Mouse (Mus musculus): ENCODE data around the gene Lrrc75a. TPM values are rescaled to one million over a fixed set of nuclear protein-coding genes. Genes with fewer than 3 reads are reported as not detected.
"Not testable (repeated sequence)": the region's sequence is repeated elsewhere in the genome, so short reads cannot be mapped to it uniquely, and the experiment has no call there.

Lrrc75a gene
- total RNA-seq (2022) = 1 to 10 TPM; 7.5 to 9.3 (median 9.0) TPM

DNA sequence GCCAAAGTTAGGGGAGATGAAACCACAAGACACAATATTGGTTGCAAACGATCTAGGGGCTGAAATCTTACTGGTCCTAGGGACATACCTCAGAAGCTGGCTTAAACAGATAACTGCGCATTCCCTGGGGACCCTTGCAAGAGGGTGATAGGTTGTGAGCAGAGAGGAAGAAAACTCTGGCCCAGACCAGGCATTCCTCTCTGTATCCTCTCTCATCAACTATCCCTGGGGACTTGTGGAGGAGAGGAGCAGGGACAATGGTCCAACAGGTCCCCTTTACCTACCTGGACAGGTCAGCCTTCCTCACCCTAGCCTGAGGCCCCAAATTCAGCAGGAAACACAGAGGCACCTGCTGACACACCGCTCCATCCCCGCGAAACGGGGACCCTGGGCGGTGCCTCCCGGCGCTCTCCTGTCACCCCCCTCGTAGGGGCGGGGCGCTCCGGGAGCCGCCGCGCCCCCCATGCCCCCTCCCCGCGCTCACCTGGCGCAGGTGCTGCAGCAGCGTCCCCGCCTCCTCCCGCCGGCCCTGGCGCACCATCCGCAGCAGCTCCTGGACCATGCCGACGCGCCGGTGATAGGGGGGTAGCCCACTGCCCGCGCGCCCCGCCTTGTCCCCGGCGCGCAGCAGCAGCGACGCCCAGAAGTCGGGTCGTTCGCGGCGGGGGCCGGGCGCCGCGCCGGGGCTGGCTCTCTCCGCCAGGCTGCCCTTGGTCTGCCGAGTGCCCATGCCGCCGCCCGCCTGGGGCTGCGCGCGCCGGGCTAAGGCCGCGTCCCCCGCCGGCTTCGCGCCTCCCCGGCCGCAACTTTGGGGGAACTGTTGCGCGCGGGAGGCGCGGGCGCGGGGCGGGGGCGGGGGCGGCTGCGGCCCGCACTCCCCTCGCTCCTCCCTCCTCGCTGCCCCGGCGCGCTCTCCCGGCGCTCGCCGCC is at the start of gene Lrrc75a:
Lrrc75a (minus strand) TSS at position 863 of the 930 bp plus-strand sequence.
- DNase-seq (ENCODE audit: low spot score in 2 of 2) = no peak

DNA sequence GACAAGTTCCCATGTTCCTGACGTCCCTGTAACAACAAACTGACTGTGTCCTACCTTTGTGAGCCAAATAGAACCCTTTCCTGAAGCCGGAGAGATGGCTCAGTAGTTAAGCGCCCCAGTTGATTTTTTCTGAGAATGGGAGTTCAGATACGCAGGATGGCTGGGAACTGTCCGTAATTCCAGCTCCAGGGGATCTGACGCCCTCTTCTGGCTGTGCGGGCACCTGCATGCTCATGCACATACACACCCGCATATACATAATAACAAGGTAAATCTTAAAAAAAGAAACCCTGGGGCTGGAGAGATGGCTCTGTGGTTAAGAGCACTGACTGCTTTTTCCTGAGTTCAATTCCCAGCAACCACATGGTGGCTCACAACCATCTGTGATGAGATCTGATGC is 46.8 kb upstream of the Lrrc75a start:
- DNase-seq (ENCODE audit: low spot score in 2 of 2) = no peak

DNA sequence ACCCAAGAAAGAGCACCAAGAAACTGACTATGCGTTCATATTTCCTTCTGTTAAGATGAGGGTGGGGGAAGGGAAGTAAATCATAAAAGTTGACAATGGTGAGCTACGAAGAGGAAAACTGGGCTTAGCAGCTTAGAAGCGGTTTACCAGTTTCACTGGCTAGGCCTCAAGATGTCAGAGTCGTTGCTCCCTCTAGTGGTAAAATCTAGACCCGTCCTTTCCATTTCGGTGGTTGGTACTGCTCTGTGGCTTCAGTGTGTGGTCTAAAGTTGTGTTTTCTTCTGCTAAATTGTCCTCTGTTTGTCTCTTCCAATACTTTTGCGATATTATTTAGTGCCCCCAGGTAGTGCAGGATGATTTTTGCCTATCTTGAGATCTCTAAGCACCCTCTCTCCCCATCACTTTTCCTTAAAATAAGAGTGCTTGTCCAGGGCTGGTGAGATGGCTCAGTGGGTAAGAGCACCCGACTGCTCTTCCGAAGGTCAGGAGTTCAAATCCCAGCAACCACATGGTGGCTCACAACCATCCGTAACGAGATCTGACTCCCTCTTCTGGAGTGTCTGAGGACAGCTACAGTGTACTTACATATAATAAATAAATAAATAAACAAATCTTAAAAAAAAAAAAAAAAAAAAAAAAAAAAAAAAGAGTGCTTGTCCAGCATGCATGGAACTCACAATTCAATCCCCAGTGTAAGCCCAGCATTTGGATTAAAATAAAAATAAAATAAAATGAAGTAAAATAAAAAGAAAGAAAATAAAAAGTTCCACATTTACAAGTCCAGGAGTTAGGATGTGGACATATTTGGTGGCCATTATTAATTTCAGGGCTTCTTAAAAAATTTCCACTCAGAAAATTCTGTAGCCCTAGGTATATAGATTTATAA is 45.2 kb upstream of the Lrrc75a start:
- peak in 1 of 2 experiments; percentile 15 for DNase-seq (ENCODE audit: low spot score in 2 of 2)

- DNase-seq (ENCODE audit: low spot score in 2 of 2) = no peak
Observed at GRCm38 (mm10) chr11:62691592-62691991, 43.3 kb upstream of the Lrrc75a start.

- no peak for DNase-seq (ENCODE audit: low spot score in 2 of 2)
Observed at GRCm38 (mm10) chr11:62679954-62680353, 31.6 kb upstream of the Lrrc75a start.

- DNase-seq (ENCODE audit: low spot score in 2 of 2) = no peak
Observed at GRCm38 (mm10) chr11:62678778-62679354, 30.5 kb upstream of the Lrrc75a start.

DNA sequence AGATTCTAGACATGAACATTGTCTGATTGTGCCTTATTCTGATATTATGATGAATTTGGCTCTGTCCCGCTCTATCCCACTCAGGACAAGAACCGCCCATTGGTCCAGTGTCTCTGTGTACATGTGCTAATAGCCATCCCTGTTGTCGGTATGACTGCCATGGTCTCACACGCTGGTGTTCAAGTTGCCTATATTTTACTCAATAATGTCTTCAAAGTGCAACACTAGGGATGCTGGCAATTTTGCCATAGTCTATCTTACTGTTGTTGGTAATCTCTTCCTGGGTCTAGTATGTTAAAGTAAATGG is 27.9 kb upstream of the Lrrc75a start:
- DNase-seq (ENCODE audit: low spot score in 2 of 2) = no peak

DNA sequence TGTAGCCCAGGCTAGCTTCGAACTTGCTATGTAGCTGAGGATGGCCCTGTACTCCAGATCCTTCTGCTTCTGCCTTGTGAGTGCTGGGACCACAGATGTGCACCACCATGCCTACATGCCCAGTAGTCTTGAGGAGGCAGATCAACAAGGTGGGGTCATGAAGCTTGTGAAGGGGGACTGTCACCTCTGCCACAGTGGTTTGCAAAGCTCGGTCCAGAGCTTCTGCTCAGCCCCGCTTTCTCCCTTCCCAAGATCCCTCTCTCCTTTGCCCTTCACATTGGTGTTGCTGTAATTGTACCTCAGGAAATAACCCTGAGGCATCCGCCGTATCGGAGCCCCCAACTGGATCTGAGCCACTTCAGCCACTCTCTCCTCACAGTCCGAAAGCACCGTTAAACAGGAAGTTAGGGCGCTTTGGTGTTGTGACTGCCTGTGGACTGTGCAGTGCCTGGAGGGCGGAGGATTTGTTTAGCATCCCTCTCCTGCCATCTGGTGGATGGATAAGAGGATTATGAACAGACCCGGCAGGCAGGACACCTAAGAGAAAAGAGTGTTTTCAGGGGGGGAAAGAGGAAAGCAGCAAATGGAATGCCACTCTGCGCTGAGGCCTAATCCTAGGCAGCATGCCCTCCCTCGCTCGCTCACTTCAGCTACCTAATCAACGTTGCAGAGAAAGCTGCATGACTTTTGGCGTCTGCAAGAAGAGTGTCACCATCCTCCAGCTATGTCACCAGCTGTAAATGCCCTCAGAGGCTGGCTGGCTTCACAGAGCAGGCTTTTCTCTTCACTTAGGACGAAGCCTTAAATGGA is 27.4 kb upstream of the Lrrc75a start:
- peak; percentile 59 to 72 for DNase-seq (ENCODE audit: low spot score in 2 of 2)

GRCm38 (mm10) chr11:62670006-62670405 is 21.7 kb upstream of the Lrrc75a start:
- no peak for DNase-seq (ENCODE audit: low spot score in 2 of 2)

GRCm38 (mm10) chr11:62669471-62669870 is 21.1 kb upstream of the Lrrc75a start:
- DNase-seq (ENCODE audit: low spot score in 2 of 2) = peak; percentile 38 to 54

- no peak for DNase-seq (ENCODE audit: low spot score in 2 of 2)
Observed at GRCm38 (mm10) chr11:62668986-62669385, 20.7 kb upstream of the Lrrc75a start.

DNA sequence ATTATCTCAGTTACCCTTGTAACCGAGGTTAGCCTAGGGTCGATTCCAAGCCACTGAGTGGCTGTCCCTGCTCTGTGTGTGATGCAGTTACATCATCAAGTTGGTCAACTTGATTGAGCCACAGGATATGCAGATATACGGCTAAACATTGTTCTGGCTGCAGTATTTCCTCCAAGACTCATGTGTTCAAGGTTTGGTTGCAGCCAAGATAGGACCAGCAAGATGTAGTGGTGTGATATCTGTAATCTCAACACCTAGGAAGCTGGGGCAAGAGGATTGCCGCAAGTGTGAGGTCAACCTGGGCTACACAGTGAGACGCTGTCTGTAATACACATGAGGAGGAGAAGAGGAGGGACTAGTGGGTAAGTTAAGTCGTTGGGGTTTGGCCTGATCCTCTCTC is 15.9 kb upstream of the Lrrc75a start:
- no peak for DNase-seq (ENCODE audit: low spot score in 2 of 2)

DNA sequence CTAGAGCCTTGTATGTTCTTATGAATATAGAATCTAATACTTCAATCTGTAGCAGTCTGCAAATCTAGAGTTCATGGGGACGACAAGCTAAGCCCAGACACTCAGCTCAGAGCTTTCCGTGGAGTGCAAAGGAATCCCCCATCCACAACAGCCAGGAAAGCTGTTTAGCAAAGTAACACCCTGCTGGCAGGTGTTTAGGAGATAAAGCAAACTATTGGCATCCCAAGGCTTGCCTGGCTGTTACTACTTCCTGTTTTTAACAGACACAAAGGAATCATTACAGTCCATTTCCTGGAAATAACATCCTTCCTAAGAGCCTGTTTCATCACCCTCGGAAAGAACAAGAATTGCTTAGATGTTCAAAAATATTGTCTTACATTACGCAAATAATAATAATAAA is 12.6 kb upstream of the Lrrc75a start:
- DNase-seq (ENCODE audit: low spot score in 2 of 2) = no peak

DNA sequence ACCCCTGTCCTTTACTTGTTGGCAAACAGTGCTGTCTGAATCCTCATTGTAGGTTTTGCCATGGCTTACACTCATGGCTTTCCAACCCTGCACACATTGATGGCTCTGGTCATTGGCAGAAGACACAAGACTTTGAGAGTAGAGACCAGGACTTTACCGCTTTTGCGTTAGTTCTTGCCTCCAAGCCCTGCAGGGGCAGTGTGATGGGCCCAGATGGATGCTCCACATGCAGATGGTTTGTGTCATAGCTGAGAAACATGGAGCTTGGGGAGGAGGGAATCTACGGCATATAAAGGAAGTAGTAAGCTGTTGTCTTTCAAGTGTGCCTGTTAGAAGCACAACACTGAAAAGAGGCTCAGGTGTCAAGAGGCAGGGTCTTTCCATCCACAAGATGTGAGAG is 3.8 kb upstream of the Lrrc75a start:
- no peak for DNase-seq (ENCODE audit: low spot score in 2 of 2)

- DNase-seq (ENCODE audit: low spot score in 2 of 2) = no peak
Observed at GRCm38 (mm10) chr11:62651563-62651962, 3.2 kb upstream of the Lrrc75a start.

GRCm38 (mm10) chr11:62649803-62650202 is 1.5 kb upstream of the Lrrc75a start:
- DNase-seq (ENCODE audit: low spot score in 2 of 2) = not testable (repeated sequence)

DNA sequence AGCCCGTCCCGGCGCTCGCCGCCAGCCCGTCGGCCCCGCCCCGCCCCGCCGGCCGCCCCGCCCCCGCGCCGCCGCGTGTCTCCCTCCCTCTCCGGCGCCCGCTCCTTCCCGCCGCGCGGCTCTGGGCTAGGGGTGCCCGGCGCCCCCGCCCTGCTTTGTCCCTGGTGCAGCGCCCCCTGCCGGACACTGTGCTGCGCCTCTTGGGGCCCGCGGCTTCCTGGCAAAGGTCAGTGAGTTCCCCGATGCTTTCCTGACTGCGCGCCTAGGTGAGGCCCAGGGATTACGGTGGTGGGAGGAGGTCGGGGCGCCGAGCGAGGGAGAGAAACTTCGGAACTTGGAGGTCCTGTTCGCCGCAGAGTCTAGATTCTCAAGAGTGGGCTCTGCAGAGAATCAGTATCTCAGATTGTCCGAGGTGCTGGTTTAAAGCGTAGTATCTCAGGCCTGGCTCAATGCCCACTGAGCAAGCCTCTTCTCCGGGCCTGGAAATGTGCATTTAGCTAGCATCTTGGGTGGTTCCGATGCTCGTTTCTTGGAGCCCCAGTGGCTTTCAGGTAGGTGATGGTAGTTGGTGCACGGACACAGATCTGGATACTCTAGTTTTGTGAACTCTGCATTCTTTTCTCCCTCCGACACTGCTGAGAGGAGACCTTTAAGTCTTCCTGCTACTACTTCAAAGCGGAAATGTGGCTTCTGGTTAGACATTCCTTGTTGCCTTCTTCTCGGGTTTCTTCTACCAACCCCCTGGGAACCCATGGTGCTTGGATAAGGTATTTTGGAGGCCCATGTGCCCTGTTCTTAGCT is 468 bp upstream of the Lrrc75a start, which contains the start of gene Mmgt2:
Mmgt2 (plus strand) TSS at position 74 of the 801 bp plus-strand sequence.
- peak; percentile 69 to 80 for DNase-seq (ENCODE audit: low spot score in 2 of 2)

- DNase-seq (ENCODE audit: low spot score in 2 of 2) = no peak
Observed at GRCm38 (mm10) chr11:62646958-62647515, 1.3 kb downstream of the Lrrc75a start.

GRCm38 (mm10) chr11:62646495-62646843 is 1.9 kb downstream of the Lrrc75a start:
- DNase-seq (ENCODE audit: low spot score in 2 of 2) = no peak
